Mouse (Mus musculus): ENCODE data around the gene Mfap1a.
"Not testable (repeated sequence)": the region's sequence is repeated elsewhere in the genome, so short reads cannot be mapped to it uniquely, and the experiment has no call there.

- not testable (repeated sequence) for TF ChIP-seq CTCF (conservative IDR thresholded peaks at IDR 0.05; ENCODE audit: insufficient read depth, insufficient read length, low read depth, low read length); POLR2A (IDR thresholded peaks at IDR 0.05; ENCODE audit: low read depth, low read length)
Observed at GRCm38 (mm10) chr2:121512991-121513765, 6.7 kb upstream of the Mfap1a start.
